Mouse (Mus musculus): ENCODE results near the gene Xrcc2.
"Not testable (repeated sequence)": the region's sequence is repeated elsewhere in the genome, so short reads cannot be mapped to it uniquely, and the experiment has no call there.

The Xrcc2 gene

GRCm38 (mm10) chr5:25705567-25706349 lies at the start of gene Xrcc2:
TSS of gene Xrcc2 (minus strand) at chr5:25705825.
- peak; percentile 97 for DNase-seq (ENCODE audit: low read depth, low spot score)
- no peaks in the 10 kb centered on the region for H3K36me3 ChIP-seq (ENCODE audit: control insufficient read depth, insufficient read depth, low read length, poor library complexity, severe bottlenecking)

GRCm38 (mm10) chr5:25754236-25754766 lies 48.7 kb upstream of the Xrcc2 start:
- Histone ChIP-seq H3K36me3 (ENCODE audit: control insufficient read depth, insufficient read depth, low read length, poor library complexity, severe bottlenecking) (no peaks in the 10 kb centered on the region), H3K27me3 (ENCODE audit: control insufficient read depth, insufficient read depth, low read length, poor library complexity, severe bottlenecking) (no peaks in the 10 kb centered on the region)
- no peak for DNase-seq (ENCODE audit: low read depth, low spot score)

More at GRCm38 (mm10) chr5:25705567-25706349, at the start of gene Xrcc2:
- no peaks in the 10 kb centered on the region for H3K27me3 ChIP-seq (ENCODE audit: control insufficient read depth, insufficient read depth, low read length, poor library complexity, severe bottlenecking)

- no peaks in the 10 kb centered on the region for H3K27me3 ChIP-seq (ENCODE audit: control insufficient read depth, insufficient read depth, low read length, poor library complexity, severe bottlenecking)
- no peak for DNase-seq (ENCODE audit: low read depth, low spot score)
- H3K36me3 ChIP-seq (ENCODE audit: control insufficient read depth, insufficient read depth, low read length, poor library complexity, severe bottlenecking) = no peaks in the 10 kb centered on the region
Observed at GRCm38 (mm10) chr5:25753556-25754235, 48.1 kb upstream of the Xrcc2 start.

- DNase-seq (ENCODE audit: low read depth, low spot score) = no peak
- no peaks in the 10 kb centered on the region for H3K27me3 ChIP-seq (ENCODE audit: control insufficient read depth, insufficient read depth, low read length, poor library complexity, severe bottlenecking)
- H3K36me3 ChIP-seq (ENCODE audit: control insufficient read depth, insufficient read depth, low read length, poor library complexity, severe bottlenecking) = no peaks in the 10 kb centered on the region
Observed at GRCm38 (mm10) chr5:25752862-25753261, 47.2 kb upstream of the Xrcc2 start.

- no peak for DNase-seq (ENCODE audit: low read depth, low spot score)
- no peaks in the 10 kb centered on the region for H3K36me3 ChIP-seq (ENCODE audit: control insufficient read depth, insufficient read depth, low read length, poor library complexity, severe bottlenecking)
- H3K27me3 ChIP-seq (ENCODE audit: control insufficient read depth, insufficient read depth, low read length, poor library complexity, severe bottlenecking) = no peaks in the 10 kb centered on the region
Observed at GRCm38 (mm10) chr5:25751552-25751951, 45.9 kb upstream of the Xrcc2 start.

- H3K36me3 ChIP-seq (ENCODE audit: control insufficient read depth, insufficient read depth, low read length, poor library complexity, severe bottlenecking) = no peaks in the 10 kb centered on the region
- no peak for DNase-seq (ENCODE audit: low read depth, low spot score)
- no peaks in the 10 kb centered on the region for H3K27me3 ChIP-seq (ENCODE audit: control insufficient read depth, insufficient read depth, low read length, poor library complexity, severe bottlenecking)
Observed at GRCm38 (mm10) chr5:25748613-25749012, 43.0 kb upstream of the Xrcc2 start.

GRCm38 (mm10) chr5:25747904-25748303 lies 42.3 kb upstream of the Xrcc2 start:
- DNase-seq (ENCODE audit: low read depth, low spot score) = no peak
- Histone ChIP-seq H3K36me3 (ENCODE audit: control insufficient read depth, insufficient read depth, low read length, poor library complexity, severe bottlenecking) (no peaks in the 10 kb centered on the region), H3K27me3 (ENCODE audit: control insufficient read depth, insufficient read depth, low read length, poor library complexity, severe bottlenecking) (no peaks in the 10 kb centered on the region)

- not testable (repeated sequence) for DNase-seq (ENCODE audit: low read depth, low spot score)
Observed at GRCm38 (mm10) chr5:25738902-25739301, 33.3 kb upstream of the Xrcc2 start.

GRCm38 (mm10) chr5:25738448-25738847 lies 32.8 kb upstream of the Xrcc2 start:
- DNase-seq (ENCODE audit: low read depth, low spot score) = no peak

More at GRCm38 (mm10) chr5:25738902-25739301, 33.3 kb upstream of the Xrcc2 start:
- H3K36me3 ChIP-seq (ENCODE audit: control insufficient read depth, insufficient read depth, low read length, poor library complexity, severe bottlenecking); H3K27me3 ChIP-seq (ENCODE audit: control insufficient read depth, insufficient read depth, low read length, poor library complexity, severe bottlenecking): not testable (repeated sequence)

GRCm38 (mm10) chr5:25735861-25736260 lies 30.2 kb upstream of the Xrcc2 start:
- Histone ChIP-seq H3K36me3 (ENCODE audit: control insufficient read depth, insufficient read depth, low read length, poor library complexity, severe bottlenecking) (no peaks in the 10 kb centered on the region), H3K27me3 (ENCODE audit: control insufficient read depth, insufficient read depth, low read length, poor library complexity, severe bottlenecking) (no peaks in the 10 kb centered on the region)

More at GRCm38 (mm10) chr5:25738448-25738847, 32.8 kb upstream of the Xrcc2 start:
- Histone ChIP-seq H3K36me3 (ENCODE audit: control insufficient read depth, insufficient read depth, low read length, poor library complexity, severe bottlenecking) (no peaks in the 10 kb centered on the region), H3K27me3 (ENCODE audit: control insufficient read depth, insufficient read depth, low read length, poor library complexity, severe bottlenecking) (no peaks in the 10 kb centered on the region)

GRCm38 (mm10) chr5:25734318-25734717 lies 28.7 kb upstream of the Xrcc2 start:
- DNase-seq (ENCODE audit: low read depth, low spot score) = peak; percentile 66
- Histone ChIP-seq H3K27me3 (ENCODE audit: control insufficient read depth, insufficient read depth, low read length, poor library complexity, severe bottlenecking) (no peaks in the 10 kb centered on the region), H3K36me3 (ENCODE audit: control insufficient read depth, insufficient read depth, low read length, poor library complexity, severe bottlenecking) (no peaks in the 10 kb centered on the region)

More at GRCm38 (mm10) chr5:25735861-25736260, 30.2 kb upstream of the Xrcc2 start:
- no peak for DNase-seq (ENCODE audit: low read depth, low spot score)

GRCm38 (mm10) chr5:25724134-25724675 lies 18.6 kb upstream of the Xrcc2 start:
- Histone ChIP-seq H3K36me3 (ENCODE audit: control insufficient read depth, insufficient read depth, low read length, poor library complexity, severe bottlenecking) (no peaks in the 10 kb centered on the region), H3K27me3 (ENCODE audit: control insufficient read depth, insufficient read depth, low read length, poor library complexity, severe bottlenecking) (no peaks in the 10 kb centered on the region)
- no peak for DNase-seq (ENCODE audit: low read depth, low spot score)

- no peaks in the 10 kb centered on the region for H3K36me3 ChIP-seq (ENCODE audit: control insufficient read depth, insufficient read depth, low read length, poor library complexity, severe bottlenecking)
- H3K27me3 ChIP-seq (ENCODE audit: control insufficient read depth, insufficient read depth, low read length, poor library complexity, severe bottlenecking) = no peaks in the 10 kb centered on the region
- DNase-seq (ENCODE audit: low read depth, low spot score) = no peak
Observed at GRCm38 (mm10) chr5:25723016-25723415, 17.4 kb upstream of the Xrcc2 start.

GRCm38 (mm10) chr5:25719390-25719789 lies 13.8 kb upstream of the Xrcc2 start:
- DNase-seq (ENCODE audit: low read depth, low spot score) = no peak
- no peaks in the 10 kb centered on the region for H3K36me3 ChIP-seq (ENCODE audit: control insufficient read depth, insufficient read depth, low read length, poor library complexity, severe bottlenecking)
- H3K27me3 ChIP-seq (ENCODE audit: control insufficient read depth, insufficient read depth, low read length, poor library complexity, severe bottlenecking) = no peaks in the 10 kb centered on the region
